Mouse (Mus musculus): ENCODE results near the gene Mup19.
A peak's percentile ranks its signal among the peaks of the same experiment; 100 is the strongest.
"Not testable (repeated sequence)": the region's sequence is repeated elsewhere in the genome, so short reads cannot be mapped to it uniquely, and the experiment has no call there.

The Mup19 gene

DNA sequence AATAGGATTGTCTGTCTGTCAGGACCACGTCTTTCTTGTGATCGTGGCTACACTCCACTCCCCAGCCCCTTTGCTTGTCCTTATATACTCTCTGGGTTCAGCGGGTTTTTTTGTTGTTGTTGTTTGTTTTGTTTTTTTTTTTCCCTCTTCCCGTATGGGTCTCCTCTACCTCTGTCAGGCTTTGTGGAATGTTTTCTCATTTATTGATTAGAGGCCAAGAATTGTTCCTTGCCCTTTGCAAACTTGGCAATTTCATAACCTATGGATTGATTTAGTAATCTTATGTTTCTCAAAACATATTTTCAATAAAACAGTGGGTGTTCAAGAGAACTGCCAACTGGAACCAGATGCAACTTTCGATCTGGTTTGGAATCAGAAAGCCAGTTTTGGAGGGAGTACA is at the start of gene Mup19:
Gene Mup19, minus strand, starts transcription at position 101 of the 400 bp plus-strand sequence.
- not testable (repeated sequence) for DNase-seq

DNA sequence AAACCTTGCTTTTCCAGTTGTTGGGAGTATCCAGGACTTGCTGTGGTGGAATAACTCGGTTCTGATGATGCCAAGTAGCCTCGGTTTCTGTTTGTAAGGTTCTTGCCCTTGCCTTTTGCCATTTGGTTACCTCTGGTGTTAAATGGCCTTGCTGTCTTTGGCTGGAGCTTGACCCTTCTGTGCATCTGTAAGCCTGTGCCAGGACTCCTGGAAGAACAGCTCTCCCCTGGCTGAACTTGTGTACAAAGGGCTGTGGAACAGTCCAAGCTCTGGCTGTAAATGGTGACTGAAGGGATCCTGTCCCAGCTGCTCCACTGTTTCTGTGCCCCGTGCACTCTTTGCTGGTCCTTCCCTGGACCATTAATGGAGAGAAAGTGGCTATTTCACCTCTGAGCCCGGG is 47.1 kb upstream of the Mup19 start:
- no peak for DNase-seq

DNA sequence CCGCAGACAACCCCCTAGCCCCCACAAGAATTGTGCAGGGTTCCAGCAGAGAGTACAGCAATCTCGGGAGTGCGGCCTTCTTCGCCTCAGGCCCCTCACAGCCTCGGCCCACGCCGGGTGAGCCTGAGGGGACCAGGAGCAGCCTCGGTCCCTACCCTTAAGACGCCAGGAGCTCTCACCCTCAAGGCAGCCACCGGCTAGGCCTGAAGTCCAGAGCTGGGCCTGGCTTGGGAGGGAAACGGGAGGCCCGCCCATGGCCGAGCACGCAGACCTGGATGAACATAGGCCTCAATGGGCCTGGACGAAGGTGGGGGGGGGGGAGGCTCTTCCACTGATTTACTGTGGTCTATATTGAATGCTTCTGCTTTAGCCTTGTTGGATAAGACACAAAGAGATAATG is 41.1 kb upstream of the Mup19 start:
- DNase-seq = no peak

DNA sequence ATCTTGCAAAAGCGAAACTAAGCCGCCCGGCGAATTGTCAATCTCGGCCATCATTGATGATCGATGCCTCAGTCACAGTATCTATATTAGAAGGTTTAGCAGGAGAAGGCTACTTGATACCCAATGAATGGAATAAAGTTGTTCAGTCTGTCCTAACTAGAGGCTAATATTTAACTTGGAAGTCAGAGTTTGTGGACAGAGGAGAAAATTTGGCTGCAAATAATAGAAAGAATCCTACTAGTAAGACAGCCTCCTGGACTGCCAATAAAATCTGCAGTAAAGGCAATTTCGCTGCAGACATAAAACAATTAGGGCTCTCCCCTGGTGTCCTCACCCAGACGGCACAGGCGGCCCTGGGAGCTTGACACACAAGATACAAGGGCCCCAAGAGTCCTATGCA is 40.5 kb upstream of the Mup19 start:
- DNase-seq = not testable (repeated sequence)

DNA sequence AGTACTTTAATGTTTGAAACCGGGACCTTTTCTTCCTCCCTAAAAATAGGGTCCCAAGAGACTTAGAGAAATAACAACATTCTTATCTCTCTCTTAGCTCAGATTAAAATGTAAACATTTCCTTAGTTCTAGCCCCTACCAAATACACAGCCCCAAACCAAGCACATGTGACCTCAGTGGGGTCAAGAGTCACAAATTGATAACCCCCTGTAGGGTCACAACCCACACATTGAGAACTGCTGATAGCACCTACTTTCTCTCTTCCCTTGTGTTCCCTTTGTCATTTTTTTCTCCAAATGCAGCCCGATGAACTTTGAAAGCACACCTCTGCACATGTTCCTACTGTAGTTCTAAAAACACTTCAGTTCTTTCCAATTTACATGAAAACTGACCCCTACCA is 33.5 kb upstream of the Mup19 start:
- DNase-seq = no peak

DNA sequence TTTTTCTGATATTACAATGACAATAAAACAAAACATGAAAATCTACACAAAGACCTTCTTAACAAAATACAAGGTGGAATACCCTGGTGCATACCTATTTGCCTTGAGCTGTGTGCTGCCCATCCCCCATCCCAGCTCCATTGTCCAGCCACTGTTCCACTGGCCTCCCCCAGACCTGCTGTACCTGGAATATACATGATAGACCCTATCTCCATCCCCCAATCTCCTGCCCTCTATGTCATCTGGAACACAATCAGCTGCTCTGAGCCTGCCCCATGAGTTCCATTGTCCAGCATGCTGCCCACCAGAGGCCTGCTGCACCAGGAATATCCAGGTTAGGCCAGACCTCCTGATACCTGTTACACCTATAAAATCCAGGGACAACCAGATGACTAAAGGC is 31.4 kb upstream of the Mup19 start:
- DNase-seq = no peak

DNA sequence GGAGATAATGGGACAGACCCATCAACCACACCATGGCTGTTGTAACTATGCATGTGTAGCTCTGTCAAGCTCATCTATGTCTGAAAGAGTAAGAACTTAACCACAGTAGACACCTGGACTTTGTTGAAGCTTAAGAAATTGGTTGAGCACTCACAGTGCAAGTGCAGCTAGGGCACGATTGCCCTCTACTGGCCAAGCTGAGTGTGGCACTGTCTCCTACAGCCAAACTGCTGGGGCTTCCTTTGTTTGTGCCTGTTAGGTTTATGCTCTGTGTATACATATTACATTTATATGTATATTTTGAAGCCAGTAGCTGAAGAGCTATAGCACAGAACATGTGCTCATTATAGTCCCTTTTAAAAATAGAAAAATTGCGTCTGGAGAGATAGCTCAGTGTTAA is 29.1 kb upstream of the Mup19 start:
- peak; percentile 13 for DNase-seq

DNA sequence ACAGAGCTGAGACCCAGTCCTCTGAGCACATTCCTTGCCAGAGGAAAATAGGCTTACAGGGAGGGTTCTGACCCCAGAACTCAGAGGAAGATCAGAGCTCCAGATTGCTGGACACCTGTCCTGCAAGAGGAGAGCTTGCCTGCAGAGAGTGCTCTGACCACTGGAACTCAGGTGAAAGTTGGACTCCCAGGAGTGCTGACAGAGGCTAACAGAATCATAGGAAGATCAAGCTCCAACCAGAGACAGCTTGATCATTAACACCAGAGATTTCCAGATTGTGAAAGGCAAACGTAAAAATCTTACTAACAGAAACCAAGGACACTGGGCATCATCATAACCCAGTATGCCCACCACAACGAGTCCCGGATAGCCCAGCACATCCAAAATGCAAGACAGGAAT is 26.9 kb upstream of the Mup19 start:
- DNase-seq = not testable (repeated sequence)

DNA sequence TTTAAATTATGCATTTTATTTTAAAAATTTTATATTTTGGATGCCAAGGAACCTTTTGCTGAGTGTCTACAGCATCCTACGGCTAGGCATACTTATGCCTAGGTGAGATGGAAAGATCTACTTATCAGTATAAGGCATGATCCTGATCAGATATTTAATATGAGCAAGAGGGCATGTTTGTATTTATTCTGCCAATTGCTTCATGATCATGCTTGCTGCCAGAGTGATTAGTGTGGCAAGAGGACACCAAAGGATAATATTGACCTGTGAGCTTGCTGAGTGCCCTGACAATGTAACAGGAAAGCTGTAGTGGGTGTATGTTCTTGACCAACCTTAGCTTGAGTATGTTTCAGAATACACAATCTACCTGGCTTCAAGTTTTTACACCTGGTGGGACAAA is 7.6 kb upstream of the Mup19 start:
- not testable (repeated sequence) for DNase-seq

DNA sequence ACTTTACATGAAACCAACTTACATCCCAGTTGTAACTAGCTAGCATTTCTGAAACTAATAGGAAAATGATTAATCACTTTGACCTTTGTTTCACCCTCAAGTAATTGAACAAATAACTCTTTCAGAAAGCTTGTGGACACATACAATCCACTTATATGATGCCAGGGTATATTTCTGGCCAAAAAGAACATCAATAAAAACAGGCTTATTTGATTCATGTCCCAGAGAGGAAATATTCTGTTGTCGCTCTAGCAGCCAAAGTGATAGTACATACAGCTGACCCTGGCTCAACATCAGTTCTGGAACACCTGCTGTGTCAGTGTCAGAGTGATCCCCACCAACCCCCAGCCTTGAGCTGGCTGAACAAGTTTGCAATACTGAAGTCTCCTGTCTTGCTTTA is 2.2 kb upstream of the Mup19 start:
- DNase-seq = not testable (repeated sequence)

All from right cerebral cortex, postnatal 4 days (tissue).